Mouse (Mus musculus): Measurements from ENCODE around the gene Polr3h. TPM values are rescaled to one million over a fixed set of nuclear protein-coding genes. Genes with fewer than 3 reads are reported as not detected.

Gene Polr3h
- total RNA-seq, 1 experiment: 83.7 TPM

GRCm38 (mm10) chr15:81937098-81937972, 11.3 kb upstream of the Polr3h start:
- Histone ChIP-seq H3K27ac (ENCODE audit: insufficient read depth, low read depth, low read length, poor library complexity, severe bottlenecking) (no peak overlapping the region), H3K4me3 (ENCODE audit: insufficient read depth in 1 of 2, low read depth in 1 of 2, low read length in 2 of 2, poor library complexity in 1 of 2, severe bottlenecking in 1 of 2) (peak overlapping the region; percentile 41 to 66), H3K9ac (ENCODE audit: insufficient read depth, low read depth, low read length, poor library complexity, severe bottlenecking) (peak overlapping the region; percentile 5; the same call in 1 of the 2 replicates), H3K4me1 (ENCODE audit: control insufficient read depth in 2 of 2, insufficient read depth in 2 of 2, low read length in 2 of 2, poor library complexity in 1 of 2) (peaks cover 0 to 6% of the 10 kb centered on the region in 2 experiments; a peak in 1 of 4 replicates), H3K36me3 (ENCODE audit: control insufficient read depth, insufficient read depth, low read length, poor library complexity, severe bottlenecking) (no peaks in the 10 kb centered on the region), H3K9me3 (ENCODE audit: control insufficient read depth, insufficient read depth, low read depth, low read length) (no peaks in the 10 kb centered on the region)
- no peak for TF ChIP-seq ZC3H11A (IDR thresholded peaks at IDR 0.05; ENCODE audit: borderline replicate concordance, low read depth, low read length)
- TF ChIP-seq HCFC1 (IDR thresholded peaks at IDR 0.05; ENCODE audit: borderline replicate concordance, insufficient read depth, low read length): no peak
- no peak for TF ChIP-seq MAFK (IDR thresholded peaks at IDR 0.05; ENCODE audit: insufficient read depth, low read depth, low read length)
- TF ChIP-seq CHD2 (IDR thresholded peaks at IDR 0.05; ENCODE audit: low read depth, low read length): no peak
- no peak for TF ChIP-seq ZNF384 (IDR thresholded peaks at IDR 0.05; ENCODE audit: low read depth, low read length)
- no peak for DNase-seq (ENCODE audit: low read depth, low spot score)
- in situ Hi-C loops (cut with MboI; ENCODE audit: low sequenced_read_pairs in 2 of 2, unreplicated experiment in 2 of 2): no loop called here

- H3K9ac ChIP-seq (ENCODE audit: insufficient read depth, low read depth, low read length, poor library complexity, severe bottlenecking): peak within 1 kb of the TSS; percentile 5; the same call in 1 of the 2 replicates
- no peak within 1 kb of the TSS for H3K27ac ChIP-seq (ENCODE audit: insufficient read depth, low read depth, low read length, poor library complexity, severe bottlenecking)
- no peaks in the 10 kb centered on the region for H3K36me3 ChIP-seq (ENCODE audit: control insufficient read depth, insufficient read depth, low read length, poor library complexity, severe bottlenecking)
- no peak for DNase-seq (ENCODE audit: low read depth, low spot score)
- H3K4me3 ChIP-seq (ENCODE audit: insufficient read depth in 1 of 2, low read depth in 1 of 2, low read length in 2 of 2, poor library complexity in 1 of 2, severe bottlenecking in 1 of 2): peak within 1 kb of the TSS; percentile 41 to 66
- in situ Hi-C loops (cut with MboI; ENCODE audit: low sequenced_read_pairs in 2 of 2, unreplicated experiment in 2 of 2): no loop called here
- no peaks in the 10 kb centered on the region for H3K9me3 ChIP-seq (ENCODE audit: control insufficient read depth, insufficient read depth, low read depth, low read length)
- TF ChIP-seq CHD2 (IDR thresholded peaks at IDR 0.05; ENCODE audit: low read depth, low read length) (no peak), MAFK (IDR thresholded peaks at IDR 0.05; ENCODE audit: insufficient read depth, low read depth, low read length) (no peak), HCFC1 (IDR thresholded peaks at IDR 0.05; ENCODE audit: borderline replicate concordance, insufficient read depth, low read length) (no peak), ZNF384 (IDR thresholded peaks at IDR 0.05; ENCODE audit: low read depth, low read length) (no peak), ZC3H11A (IDR thresholded peaks at IDR 0.05; ENCODE audit: borderline replicate concordance, low read depth, low read length) (no peak)
- H3K4me1 ChIP-seq (ENCODE audit: control insufficient read depth in 2 of 2, insufficient read depth in 2 of 2, low read length in 2 of 2, poor library complexity in 1 of 2): peaks cover 0 to 5% of the 10 kb centered on the region in 2 experiments; a peak in 1 of 4 replicates
These were observed 10.6 kb upstream of the Polr3h start, which contains the start of gene Csdc2 for GRCm38 (mm10) chr15:81936679-81937078. TSS of gene Csdc2 (plus strand) at chr15:81936759.

- Histone ChIP-seq H3K9me3 (ENCODE audit: control insufficient read depth, insufficient read depth, low read depth, low read length) (no peaks in the 10 kb centered on the region), H3K36me3 (ENCODE audit: control insufficient read depth, insufficient read depth, low read length, poor library complexity, severe bottlenecking) (no peaks in the 10 kb centered on the region), H3K4me3 (ENCODE audit: insufficient read depth in 1 of 2, low read depth in 1 of 2, low read length in 2 of 2, poor library complexity in 1 of 2, severe bottlenecking in 1 of 2) (peak overlapping the region in 1 of 2 experiments; percentile 66; a peak in 1 of 4 replicates), H3K9ac (ENCODE audit: insufficient read depth, low read depth, low read length, poor library complexity, severe bottlenecking) (no peak overlapping the region), H3K4me1 (ENCODE audit: control insufficient read depth in 2 of 2, insufficient read depth in 2 of 2, low read length in 2 of 2, poor library complexity in 1 of 2) (peaks cover 0 to 5% of the 10 kb centered on the region in 2 experiments; a peak in 1 of 4 replicates), H3K27ac (ENCODE audit: insufficient read depth, low read depth, low read length, poor library complexity, severe bottlenecking) (no peak overlapping the region)
- in situ Hi-C loops (cut with MboI; ENCODE audit: low sequenced_read_pairs in 2 of 2, unreplicated experiment in 2 of 2): no loop called here
- TF ChIP-seq MAFK (IDR thresholded peaks at IDR 0.05; ENCODE audit: insufficient read depth, low read depth, low read length) (peak; percentile 51; the same call in 1 of the 2 replicates), CHD2 (IDR thresholded peaks at IDR 0.05; ENCODE audit: low read depth, low read length) (no peak)
- no peak for DNase-seq (ENCODE audit: low read depth, low spot score)
These were observed 10.0 kb upstream of the Polr3h start for GRCm38 (mm10) chr15:81935869-81936637.

DNA sequence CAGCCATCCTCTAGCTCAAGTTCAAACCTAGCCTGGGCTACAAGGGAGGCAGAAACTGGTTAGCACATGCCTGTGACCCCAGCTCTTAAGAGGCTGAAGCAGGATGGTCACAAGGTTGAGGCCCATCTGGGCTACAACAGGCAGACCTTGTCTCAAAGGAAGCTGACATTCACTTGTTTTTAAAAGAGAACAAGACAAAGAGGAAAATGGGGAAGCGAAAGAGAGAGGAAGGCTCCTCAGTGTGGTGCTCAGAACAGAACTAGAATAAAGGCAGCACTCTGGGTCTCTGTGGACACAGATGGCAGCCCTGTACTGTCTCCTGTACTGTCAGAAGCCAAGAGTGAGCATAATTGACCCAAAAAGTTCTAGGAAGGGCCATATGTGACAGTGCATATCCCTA, 7.9 kb upstream of the Polr3h start:
- in situ Hi-C loops (cut with MboI; ENCODE audit: low sequenced_read_pairs in 2 of 2, unreplicated experiment in 2 of 2): no loop called here
- no peak overlapping the region for H3K4me3 ChIP-seq (ENCODE audit: insufficient read depth in 1 of 2, low read depth in 1 of 2, low read length in 2 of 2, poor library complexity in 1 of 2, severe bottlenecking in 1 of 2)
- H3K4me1 ChIP-seq (ENCODE audit: control insufficient read depth in 2 of 2, insufficient read depth in 2 of 2, low read length in 2 of 2, poor library complexity in 1 of 2): peaks cover 0 to 5% of the 10 kb centered on the region in 2 experiments; a peak in 1 of 4 replicates
- TF ChIP-seq ZC3H11A (IDR thresholded peaks at IDR 0.05; ENCODE audit: borderline replicate concordance, low read depth, low read length) (no peak), HCFC1 (IDR thresholded peaks at IDR 0.05; ENCODE audit: borderline replicate concordance, insufficient read depth, low read length) (no peak), MAFK (IDR thresholded peaks at IDR 0.05; ENCODE audit: insufficient read depth, low read depth, low read length) (no peak), ZNF384 (IDR thresholded peaks at IDR 0.05; ENCODE audit: low read depth, low read length) (no peak)
- H3K27ac ChIP-seq (ENCODE audit: insufficient read depth, low read depth, low read length, poor library complexity, severe bottlenecking): no peak overlapping the region
- no peak overlapping the region for H3K9ac ChIP-seq (ENCODE audit: insufficient read depth, low read depth, low read length, poor library complexity, severe bottlenecking)
- DNase-seq (ENCODE audit: low read depth, low spot score): no peak
- no peaks in the 10 kb centered on the region for H3K9me3 ChIP-seq (ENCODE audit: control insufficient read depth, insufficient read depth, low read depth, low read length)
- no peaks in the 10 kb centered on the region for H3K36me3 ChIP-seq (ENCODE audit: control insufficient read depth, insufficient read depth, low read length, poor library complexity, severe bottlenecking)

All from ES-E14 (cell line).